Mouse (Mus musculus): ENCODE measurements at regions not wholly inside any gene's neighbourhood (a gene's known extent, or its start where the extent isn't known, plus 50 kb on each side); places are given as distances from the start of the nearest gene placed in this dataset.

- ATAC-seq (ENCODE audit: low FRiP score, low TSS enrichment) = no peak
- Histone ChIP-seq H3K27me3 (ENCODE audit: control insufficient read depth, insufficient read depth, low read length) (no peaks in the 10 kb centered on the region), H3K36me3 (ENCODE audit: control insufficient read depth, insufficient read depth, low read length) (no peaks in the 10 kb centered on the region), H3K4me2 (replicated peaks; ENCODE audit: low read depth) (no peak overlapping the region), H3K27ac (replicated peaks) (no peak overlapping the region), H3K9ac (ENCODE audit: low read length) (no peak overlapping the region), H3K4me3 (ENCODE audit: low read depth, low read length) (no peak overlapping the region), H3K9me3 (ENCODE audit: control insufficient read depth, low read length) (no peaks in the 10 kb centered on the region), H3K4me1 (replicated peaks; ENCODE audit: control insufficient read depth, insufficient read depth) (no peaks in the 10 kb centered on the region)
- TF ChIP-seq CTCF (IDR thresholded peaks at IDR 0.05; ENCODE audit: low read depth) = no peak
- TF ChIP-seq EP300 (optimal IDR thresholded peaks at IDR 0.05) = no peak
- 64% methylated on average over 9 of the region's 9 CpGs for WGBS
- DNase-seq (ENCODE audit: low spot score) = no peak
Observed at GRCm38 (mm10) chr5:77806334-77807157, 398.7 kb upstream of the Igfbp7 start.

- Histone ChIP-seq H3K9ac (ENCODE audit: low read length) (no peak overlapping the region), H3K4me1 (replicated peaks; ENCODE audit: control insufficient read depth, insufficient read depth) (no peaks in the 10 kb centered on the region), H3K4me2 (replicated peaks; ENCODE audit: low read depth) (no peak overlapping the region), H3K27me3 (ENCODE audit: control insufficient read depth, insufficient read depth, low read length) (no peaks in the 10 kb centered on the region), H3K9me3 (ENCODE audit: control insufficient read depth, low read length) (no peaks in the 10 kb centered on the region), H3K27ac (replicated peaks) (no peak overlapping the region), H3K36me3 (ENCODE audit: control insufficient read depth, insufficient read depth, low read length) (no peaks in the 10 kb centered on the region), H3K4me3 (ENCODE audit: low read depth, low read length) (no peak overlapping the region)
- TF ChIP-seq CTCF (IDR thresholded peaks at IDR 0.05; ENCODE audit: low read depth) (no peak), EP300 (optimal IDR thresholded peaks at IDR 0.05) (no peak)
- ATAC-seq (ENCODE audit: low FRiP score, low TSS enrichment) = no peak
- 92% methylated on average over 6 of the region's 6 CpGs for WGBS
- no peak for DNase-seq (ENCODE audit: low spot score)
Observed at GRCm38 (mm10) chr5:77805796-77806195, 398.0 kb upstream of the Igfbp7 start.

- Histone ChIP-seq H3K4me2 (replicated peaks; ENCODE audit: low read depth) (no peak overlapping the region), H3K36me3 (ENCODE audit: control insufficient read depth, insufficient read depth, low read length) (no peaks in the 10 kb centered on the region), H3K9me3 (ENCODE audit: control insufficient read depth, low read length) (no peaks in the 10 kb centered on the region), H3K4me1 (replicated peaks; ENCODE audit: control insufficient read depth, insufficient read depth) (no peaks in the 10 kb centered on the region), H3K27ac (replicated peaks) (no peak overlapping the region), H3K9ac (ENCODE audit: low read length) (no peak overlapping the region), H3K27me3 (ENCODE audit: control insufficient read depth, insufficient read depth, low read length) (no peaks in the 10 kb centered on the region), H3K4me3 (ENCODE audit: low read depth, low read length) (no peak overlapping the region)
- ATAC-seq (ENCODE audit: low FRiP score, low TSS enrichment) = no peak
- 82% methylated on average over 1 of the region's 1 CpGs for WGBS
- TF ChIP-seq CTCF (IDR thresholded peaks at IDR 0.05; ENCODE audit: low read depth) (no peak), EP300 (optimal IDR thresholded peaks at IDR 0.05) (no peak)
- DNase-seq (ENCODE audit: low spot score) = no peak
Observed at GRCm38 (mm10) chr5:77805303-77805702, 397.5 kb upstream of the Igfbp7 start.

GRCm38 (mm10) chr5:77804113-77804512 is 396.3 kb upstream of the Igfbp7 start:
- no peaks in the 10 kb centered on the region for H3K36me3 ChIP-seq (ENCODE audit: control insufficient read depth, insufficient read depth, low read length)
- H3K9ac ChIP-seq (ENCODE audit: low read length) = no peak overlapping the region
- no peak overlapping the region for H3K4me3 ChIP-seq (ENCODE audit: low read depth, low read length)
- no peaks in the 10 kb centered on the region for H3K4me1 ChIP-seq (replicated peaks; ENCODE audit: control insufficient read depth, insufficient read depth)
- no peak for DNase-seq (ENCODE audit: low spot score)
- 67% methylated on average over 9 of the region's 9 CpGs for WGBS
- H3K9me3 ChIP-seq (ENCODE audit: control insufficient read depth, low read length) = no peaks in the 10 kb centered on the region
- H3K4me2 ChIP-seq (replicated peaks; ENCODE audit: low read depth) = peak overlapping the region; percentile 25; the same call in 1 of the 2 replicates
- H3K27ac ChIP-seq (replicated peaks) = no peak overlapping the region
- ATAC-seq (ENCODE audit: low FRiP score, low TSS enrichment) = no peak
- H3K27me3 ChIP-seq (ENCODE audit: control insufficient read depth, insufficient read depth, low read length) = no peaks in the 10 kb centered on the region
- TF ChIP-seq EP300 (optimal IDR thresholded peaks at IDR 0.05) = no peak
- no peak for TF ChIP-seq CTCF (IDR thresholded peaks at IDR 0.05; ENCODE audit: low read depth)

GRCm38 (mm10) chr5:77803562-77803961 is 395.7 kb upstream of the Igfbp7 start:
- WGBS = 42% methylated on average over 6 of the region's 6 CpGs
- ATAC-seq (ENCODE audit: low FRiP score, low TSS enrichment) (no peak), DNase-seq (ENCODE audit: low spot score) (peak; percentile 68)
- Histone ChIP-seq H3K4me1 (replicated peaks; ENCODE audit: control insufficient read depth, insufficient read depth) (no peaks in the 10 kb centered on the region), H3K27me3 (ENCODE audit: control insufficient read depth, insufficient read depth, low read length) (no peaks in the 10 kb centered on the region), H3K4me3 (ENCODE audit: low read depth, low read length) (peak overlapping the region; percentile 10; the same call in 1 of the 2 replicates), H3K9me3 (ENCODE audit: control insufficient read depth, low read length) (no peaks in the 10 kb centered on the region), H3K36me3 (ENCODE audit: control insufficient read depth, insufficient read depth, low read length) (no peaks in the 10 kb centered on the region), H3K27ac (replicated peaks) (no peak overlapping the region), H3K4me2 (replicated peaks; ENCODE audit: low read depth) (peak overlapping the region; percentile 25; the same call in 1 of the 2 replicates), H3K9ac (ENCODE audit: low read length) (no peak overlapping the region)
- TF ChIP-seq CTCF (IDR thresholded peaks at IDR 0.05; ENCODE audit: low read depth) = peak; percentile 85
- TF ChIP-seq EP300 (optimal IDR thresholded peaks at IDR 0.05) = no peak

GRCm38 (mm10) chr5:77796960-77797359 is 389.1 kb upstream of the Igfbp7 start:
- ATAC-seq (ENCODE audit: low FRiP score, low TSS enrichment) (no peak), DNase-seq (ENCODE audit: low spot score) (no peak)
- no peak overlapping the region for H3K27ac ChIP-seq (replicated peaks)
- H3K27me3 ChIP-seq (ENCODE audit: control insufficient read depth, insufficient read depth, low read length) = no peaks in the 10 kb centered on the region
- no peak overlapping the region for H3K4me2 ChIP-seq (replicated peaks; ENCODE audit: low read depth)
- TF ChIP-seq EP300 (optimal IDR thresholded peaks at IDR 0.05) (no peak), CTCF (IDR thresholded peaks at IDR 0.05; ENCODE audit: low read depth) (no peak)
- no peaks in the 10 kb centered on the region for H3K4me1 ChIP-seq (replicated peaks; ENCODE audit: control insufficient read depth, insufficient read depth)
- no peak overlapping the region for H3K9ac ChIP-seq (ENCODE audit: low read length)
- no peaks in the 10 kb centered on the region for H3K9me3 ChIP-seq (ENCODE audit: control insufficient read depth, low read length)
- no peaks in the 10 kb centered on the region for H3K36me3 ChIP-seq (ENCODE audit: control insufficient read depth, insufficient read depth, low read length)
- no peak overlapping the region for H3K4me3 ChIP-seq (ENCODE audit: low read depth, low read length)
- WGBS = 79% methylated on average over 3 of the region's 3 CpGs
